Mouse (Mus musculus) urinary bladder, postnatal 10 days (tissue): Measurements from ENCODE around the gene Tmem150b.

Experiments
- DNase-seq: peaks from one replicate; pipeline ENCODE4 v3.0.0; 2022; ENCODE audit warnings: low spot score

Tmem150b gene

DNA sequence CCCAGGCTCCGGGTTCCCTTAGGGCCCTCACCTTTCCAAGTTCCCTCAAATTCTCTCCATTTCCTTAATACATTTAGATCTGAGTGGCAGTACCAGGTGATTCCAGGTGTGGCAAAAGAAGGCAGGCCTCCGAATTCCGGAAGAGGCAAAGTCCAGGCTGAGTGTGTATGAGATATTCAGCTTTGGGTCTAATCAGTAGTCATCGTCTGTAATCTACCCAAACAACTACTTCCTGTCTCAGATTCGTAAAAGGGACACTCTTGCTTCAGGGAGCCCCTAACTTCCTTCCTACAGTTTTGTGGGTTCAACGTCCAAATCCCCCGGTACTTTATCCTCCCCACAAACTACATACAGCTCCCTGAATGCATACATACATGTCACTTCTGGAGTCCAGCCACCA is at the start of gene Tmem150b:
Gene Tmem150b, minus strand, starts transcription at position 81 of the 400 bp plus-strand sequence.
- no peak for DNase-seq

DNA sequence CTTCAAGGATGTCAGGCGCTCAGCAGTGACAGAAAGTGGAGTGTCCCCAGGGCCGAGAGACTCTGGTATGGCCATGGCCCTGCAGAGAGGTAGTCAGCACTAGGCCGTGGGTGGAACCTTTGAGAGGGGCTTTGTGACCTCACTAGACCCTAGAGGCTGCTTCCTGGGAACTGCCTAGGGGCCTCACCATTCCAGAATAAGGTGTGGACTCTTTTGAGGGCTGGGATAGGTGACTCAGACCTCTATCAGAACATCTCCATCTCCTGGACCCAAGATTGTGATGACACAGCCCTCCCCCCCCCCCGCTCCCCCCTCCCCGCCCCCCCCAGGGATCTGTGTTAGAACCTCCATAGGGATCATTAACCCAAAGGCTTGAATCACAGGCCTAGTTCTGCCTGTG is 46.2 kb upstream of the Tmem150b start, which contains the start of gene Fam71e2:
Gene Fam71e2, minus strand, starts transcription at position 101 of the 400 bp plus-strand sequence.
- DNase-seq, result no peak

DNA sequence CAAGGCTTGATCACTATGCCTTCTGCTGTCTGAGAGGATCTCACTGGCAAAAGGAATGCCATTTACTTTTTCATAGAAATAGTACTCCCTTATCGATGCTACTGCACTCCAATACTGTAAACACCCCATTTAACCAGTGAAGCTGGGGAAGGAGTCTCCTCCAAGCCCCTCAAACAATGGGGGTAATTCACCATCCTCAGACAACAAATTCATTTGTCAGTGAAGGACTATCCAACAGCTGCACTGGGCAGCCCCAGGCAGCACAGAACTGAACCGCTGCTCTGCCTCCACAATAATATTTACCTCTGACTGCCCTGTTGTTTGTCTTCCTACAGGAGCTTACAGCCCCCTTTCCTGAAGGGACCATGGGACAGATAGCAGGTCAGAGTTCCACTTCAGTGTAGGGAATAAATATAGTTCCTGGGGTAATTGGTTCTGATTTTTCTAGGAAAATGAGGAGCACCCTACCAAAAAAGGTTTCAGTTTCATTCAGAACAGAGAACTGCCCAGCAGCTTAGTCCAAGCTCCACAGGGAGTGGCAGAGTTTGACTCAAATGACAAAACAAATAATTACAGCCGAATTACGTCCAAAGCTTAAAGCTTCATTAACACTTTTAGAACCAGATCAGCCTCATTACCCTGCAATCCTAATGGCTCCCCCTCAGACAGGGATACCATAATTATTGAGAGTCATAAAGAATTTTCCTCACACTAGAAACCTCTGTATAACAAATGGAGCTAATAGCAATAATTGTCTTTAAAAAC is 40.1 kb upstream of the Tmem150b start:
- DNase-seq, result no peak

DNA sequence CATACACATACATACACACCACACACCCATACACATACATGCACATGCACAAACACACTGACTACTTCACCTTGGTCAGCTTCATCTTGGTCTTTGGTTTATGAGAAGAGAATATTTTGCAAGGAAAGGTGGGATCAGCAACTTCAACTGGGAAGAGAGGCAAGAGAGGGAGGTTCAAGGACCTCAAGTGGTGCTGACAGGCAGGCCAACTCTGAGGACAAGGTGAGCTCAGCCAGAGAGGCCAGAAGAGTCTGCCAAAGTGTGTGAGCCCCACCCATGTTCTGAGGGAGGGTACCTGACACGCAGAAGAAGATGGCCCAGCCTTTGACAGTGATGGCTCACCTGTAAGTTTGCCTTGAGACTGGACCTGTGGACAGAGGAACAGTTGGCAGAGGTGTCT is 34.6 kb upstream of the Tmem150b start:
- no peak for DNase-seq

DNA sequence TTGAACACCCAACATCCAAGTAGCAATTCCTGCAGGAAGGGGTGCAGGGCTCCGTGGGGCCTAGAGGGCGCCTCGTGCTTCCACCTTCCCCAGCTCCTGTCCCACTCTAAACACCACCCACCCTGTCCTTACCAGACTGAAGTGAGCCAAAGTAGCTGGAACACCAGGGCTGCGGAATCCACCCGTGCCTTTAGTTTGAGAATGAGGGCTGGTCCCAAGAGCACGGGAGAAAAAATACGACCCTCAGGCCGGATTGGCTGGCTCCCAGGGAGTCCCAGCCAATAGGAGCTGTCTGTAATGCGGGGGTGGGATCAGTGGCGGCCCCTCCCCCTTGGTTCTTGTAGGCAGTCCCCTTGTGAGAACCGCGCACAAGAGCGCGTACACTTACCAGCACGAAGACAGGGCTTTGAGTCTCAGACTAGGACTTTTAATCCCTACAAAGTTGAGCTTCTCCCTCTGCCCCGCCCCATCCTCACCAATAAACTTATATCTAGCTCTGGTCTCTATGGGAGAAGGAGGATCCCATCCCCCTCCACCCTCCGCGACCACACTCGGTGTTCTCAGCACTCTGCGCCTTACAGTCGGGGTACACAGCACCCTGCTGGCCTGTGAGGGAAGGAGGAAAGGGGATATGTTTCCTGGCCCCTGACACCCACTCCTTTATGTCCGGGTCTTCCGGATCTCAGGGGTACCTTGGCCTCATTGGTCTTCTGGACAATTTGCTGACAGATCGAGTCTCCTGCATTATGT is 27.9 kb upstream of the Tmem150b start, which contains the start of gene Cox6b2:
Gene Cox6b2, minus strand, starts transcription at position 274 of the 750 bp plus-strand sequence.
- DNase-seq, result no peak

DNA sequence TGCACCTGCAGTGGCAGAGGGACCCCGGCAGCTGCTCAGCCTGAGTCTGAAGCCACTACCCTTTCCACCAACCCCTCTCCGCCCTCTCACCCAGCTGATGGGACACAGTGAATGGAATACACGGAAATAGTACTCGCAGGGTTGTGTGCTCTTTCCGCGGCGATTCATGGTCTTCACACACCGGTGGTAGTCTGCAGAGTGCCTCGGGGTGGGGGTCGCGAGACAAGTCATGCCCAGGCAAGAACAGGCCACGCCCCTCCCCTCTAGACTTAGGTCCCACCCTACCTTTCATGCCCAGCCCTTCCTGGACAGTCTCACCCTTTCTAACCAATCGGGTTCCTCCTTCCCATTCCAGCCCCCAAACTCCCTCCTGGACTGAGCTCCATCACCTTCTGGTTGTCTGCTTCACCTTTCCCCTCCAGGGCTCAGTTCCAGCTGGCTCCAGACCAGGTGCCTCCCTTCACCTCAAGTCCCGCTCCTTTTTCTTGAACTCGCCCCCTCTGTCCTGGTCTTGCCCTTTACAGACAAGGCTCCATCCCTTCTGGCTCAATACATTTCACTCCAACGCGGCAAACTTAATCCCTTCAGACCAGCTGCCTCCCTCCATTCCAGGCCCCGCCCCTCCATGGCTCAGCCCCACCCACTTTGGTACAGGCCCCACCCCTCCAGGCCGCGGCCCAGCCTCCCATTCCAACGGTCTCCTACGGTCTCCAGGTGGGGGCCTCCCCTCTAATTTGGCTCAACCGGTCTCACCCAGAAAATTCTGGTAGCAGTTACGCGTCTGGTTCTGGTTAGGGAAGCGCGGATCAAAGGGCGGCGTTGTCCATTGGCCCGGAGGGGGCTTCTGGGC is 27.1 kb upstream of the Tmem150b start:
- DNase-seq, result no peak

DNA sequence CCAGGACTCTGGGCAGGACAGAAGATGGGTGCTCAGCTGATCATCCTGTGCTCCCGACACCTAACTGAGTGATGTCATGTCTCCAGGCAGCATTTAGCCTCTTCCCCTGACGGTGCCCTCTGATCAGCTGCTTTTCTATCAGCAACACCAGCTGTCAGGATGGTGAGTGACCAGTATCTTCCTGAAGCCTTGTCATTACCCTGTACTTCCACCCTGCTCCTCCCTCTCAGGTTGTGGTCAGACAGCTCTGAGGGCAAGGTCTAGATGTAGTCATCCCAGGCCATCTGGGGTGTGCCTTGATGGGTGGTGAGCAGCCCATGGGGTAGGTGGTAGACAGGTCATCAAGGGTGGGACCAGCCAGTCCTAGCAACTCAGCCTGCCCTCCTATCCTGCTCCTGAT is 24.1 kb upstream of the Tmem150b start:
- no peak for DNase-seq

DNA sequence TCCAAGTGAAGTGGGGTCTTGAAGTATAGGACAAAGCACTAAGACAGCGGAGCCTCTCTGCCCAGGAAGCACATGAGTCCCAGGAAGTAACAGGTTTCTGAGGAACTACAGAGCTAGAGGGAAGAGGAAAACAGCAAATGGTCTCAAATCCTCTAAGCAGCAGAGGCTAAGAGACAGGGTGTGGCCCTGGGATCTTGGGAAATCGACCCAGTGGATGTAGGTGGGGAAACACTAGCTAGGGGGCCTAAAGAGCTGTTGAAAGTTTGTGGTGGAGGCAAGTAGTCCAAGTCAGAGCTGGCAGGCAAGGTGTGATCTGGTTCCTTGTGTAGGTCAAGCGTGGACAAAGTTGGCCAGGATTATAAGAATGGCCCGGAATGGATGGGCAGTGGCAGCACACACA is 23.3 kb upstream of the Tmem150b start:
- DNase-seq, result no peak

DNA sequence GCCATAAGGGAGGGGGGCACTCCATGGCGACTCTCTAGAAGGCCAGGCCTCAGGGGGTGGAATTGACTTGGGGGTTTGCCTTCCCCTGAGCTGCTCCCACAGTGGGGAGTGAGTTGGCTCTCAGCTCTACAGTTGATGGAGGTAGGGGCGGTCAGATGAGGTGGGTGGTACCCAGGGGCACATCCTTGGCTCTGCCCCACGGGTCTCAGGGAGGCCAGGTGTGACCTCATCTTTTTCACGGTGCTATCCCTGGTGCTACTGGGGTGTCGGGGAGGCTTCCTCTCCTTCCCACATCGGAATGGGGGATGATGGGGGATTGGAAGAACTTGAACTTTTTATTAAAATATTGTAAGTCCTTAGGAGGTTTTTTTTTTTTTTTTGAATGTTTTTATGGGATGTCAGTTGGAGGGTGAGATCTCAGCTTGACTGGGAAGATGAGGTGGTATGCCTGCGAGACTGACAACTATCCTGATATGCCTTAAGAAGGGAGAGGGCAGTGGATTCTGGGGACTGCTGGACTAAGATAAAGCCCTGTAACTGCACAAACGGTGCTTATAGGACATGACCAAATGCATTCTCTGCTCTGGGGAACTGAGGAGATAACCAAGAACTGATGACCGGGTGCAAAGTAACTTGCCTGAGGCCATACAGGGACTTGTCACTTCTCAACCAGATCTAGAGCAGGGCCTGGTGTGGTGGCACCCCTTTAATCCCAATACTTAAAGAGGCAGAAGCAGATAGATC is 22.3 kb upstream of the Tmem150b start:
- DNase-seq, result no peak

DNA sequence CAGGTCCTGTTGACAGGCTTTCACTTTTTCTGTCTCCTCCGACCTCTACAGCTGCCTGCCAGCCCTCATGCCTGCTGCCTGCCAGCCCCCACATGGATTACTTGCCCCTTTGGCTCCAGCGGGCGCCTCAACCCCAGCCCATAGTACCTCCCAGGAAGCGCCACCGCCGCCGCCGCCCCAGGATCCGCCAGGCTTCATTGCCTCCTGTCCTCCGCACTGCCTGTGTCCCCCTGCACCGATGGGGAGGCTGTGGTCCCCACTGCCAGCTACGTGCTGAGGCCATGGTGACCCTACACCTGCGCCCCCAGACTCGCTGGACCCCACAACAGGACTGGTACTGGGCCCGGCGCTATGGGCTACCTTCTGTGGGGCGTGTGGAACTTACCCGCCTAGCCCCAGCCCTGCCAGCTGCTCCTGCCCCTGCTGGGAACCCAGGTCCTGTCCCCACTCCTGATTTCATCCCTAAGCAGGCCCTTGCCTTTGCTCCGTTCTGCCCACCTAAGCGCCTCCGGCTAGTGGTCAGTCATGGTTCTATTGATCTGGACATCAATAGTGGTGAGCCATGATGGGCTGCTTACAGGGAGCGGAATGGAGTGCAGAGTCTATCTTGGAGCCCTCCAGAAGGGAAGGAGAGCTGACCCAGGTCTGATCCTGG is 21.4 kb upstream of the Tmem150b start:
- DNase-seq, result no peak

DNA sequence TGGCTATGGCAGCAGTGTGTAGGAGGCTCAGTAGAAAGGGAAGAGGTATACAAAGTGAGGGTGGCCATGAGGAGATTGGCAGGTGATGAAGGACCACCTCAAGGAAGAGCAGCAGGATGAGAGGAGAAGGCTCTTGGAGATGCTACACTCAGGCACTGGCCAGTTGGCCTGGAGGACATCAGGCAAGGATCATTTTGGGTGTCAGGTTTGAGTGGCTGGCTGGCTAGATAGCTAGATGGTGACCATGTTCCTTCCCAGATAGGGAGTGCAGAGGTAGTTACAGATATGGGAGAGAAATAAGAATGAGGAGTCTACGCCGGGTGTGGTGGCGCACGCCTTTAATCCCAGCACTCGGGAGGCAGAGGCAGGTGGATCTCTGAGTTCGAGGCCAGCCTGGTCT is 19.8 kb upstream of the Tmem150b start:
- DNase-seq, result no peak

DNA sequence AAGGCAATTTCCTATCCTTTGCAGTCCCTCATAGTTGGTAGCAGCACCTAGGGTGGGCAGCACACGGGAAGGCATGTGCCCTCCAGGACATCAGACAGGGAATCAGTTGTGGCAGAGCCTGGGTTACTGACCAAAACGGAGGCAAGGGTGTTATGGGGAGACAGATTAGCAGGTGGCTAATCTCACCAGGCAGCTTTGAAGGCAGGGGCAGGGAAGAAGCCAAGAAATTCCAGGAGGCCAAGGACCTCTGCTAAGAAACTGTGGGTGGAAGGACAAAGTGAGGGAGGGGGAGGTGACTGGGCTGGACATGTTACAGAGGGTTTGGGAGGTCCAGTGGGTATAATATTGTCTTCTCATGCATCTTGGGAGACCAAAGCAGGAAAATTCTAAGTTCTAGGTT is 18.3 kb upstream of the Tmem150b start:
- DNase-seq, result no peak

DNA sequence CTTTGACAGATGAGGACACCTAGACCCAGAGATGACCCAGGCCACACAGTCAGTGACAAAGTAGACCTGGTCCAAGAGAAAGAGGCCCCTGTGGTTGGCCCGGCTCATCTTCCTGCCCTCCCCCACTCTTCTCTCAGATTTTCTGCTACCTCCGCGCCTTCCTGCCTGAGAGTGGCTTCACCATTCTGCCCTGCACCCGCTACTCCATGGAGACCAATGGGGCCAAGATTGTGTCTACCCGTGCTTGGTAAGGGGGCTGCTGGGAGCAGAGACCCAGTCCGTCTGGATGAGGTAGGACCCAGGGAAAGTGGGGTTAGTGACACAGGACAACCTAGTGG is 17.4 kb upstream of the Tmem150b start:
- no peak for DNase-seq

DNA sequence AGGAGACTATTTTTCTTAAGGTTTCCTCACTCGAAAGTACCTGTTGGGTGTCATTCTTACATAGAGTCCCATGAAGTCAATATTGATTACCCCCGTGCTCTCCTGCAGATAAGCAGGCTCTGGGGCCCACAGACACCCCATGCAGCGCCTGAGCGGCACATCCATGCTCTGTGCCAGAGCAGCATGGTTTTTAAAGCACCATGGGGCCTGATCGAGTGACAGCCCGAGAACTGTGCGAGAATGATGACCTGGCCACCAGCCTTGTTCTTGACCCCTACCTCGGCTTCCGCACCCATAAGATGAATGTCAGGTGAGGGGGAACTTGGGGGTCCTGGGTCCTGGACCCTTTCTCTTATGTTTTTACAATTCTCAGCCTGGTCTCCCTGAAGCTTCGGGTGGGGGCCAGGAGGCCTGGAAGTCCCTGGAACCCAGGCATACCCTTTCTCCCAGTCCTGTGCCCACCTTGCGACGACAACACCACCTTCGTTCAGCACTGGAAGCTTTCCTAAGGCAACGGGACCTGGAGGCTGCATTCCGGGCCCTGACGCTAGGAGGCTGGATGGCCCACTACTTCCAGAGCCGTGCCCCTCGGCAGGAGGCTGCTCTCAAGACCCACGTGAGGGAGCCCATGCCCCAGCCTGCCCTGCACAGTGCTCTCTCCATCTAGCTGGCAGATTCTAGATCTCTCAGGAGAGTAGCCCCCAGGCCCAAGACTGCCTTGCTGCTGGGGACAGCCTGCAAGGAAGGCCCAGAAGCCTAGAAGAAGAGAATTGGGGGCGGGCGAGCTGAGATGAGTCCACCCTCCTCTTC is 16.8 kb upstream of the Tmem150b start:
- DNase-seq, result no peak

DNA sequence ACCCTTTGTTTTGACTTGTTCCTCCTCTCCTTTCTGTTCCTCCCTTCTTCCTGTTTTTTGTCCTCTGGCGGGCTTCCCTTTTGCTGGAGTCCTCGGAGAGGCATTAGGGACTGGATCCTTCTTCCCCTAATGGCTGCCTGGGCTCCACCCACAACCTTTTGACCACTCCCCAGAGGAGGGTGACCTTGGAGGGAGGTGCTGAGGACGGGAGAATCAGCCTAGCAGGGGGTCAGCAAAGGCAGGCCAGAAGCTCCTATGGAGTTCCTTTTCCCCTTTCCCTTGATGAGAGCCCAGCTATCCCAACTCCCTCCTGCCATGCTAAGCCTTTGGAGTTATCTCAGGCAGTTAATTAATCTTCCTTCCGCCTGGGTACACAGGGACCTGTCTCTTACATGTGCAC is 16.1 kb upstream of the Tmem150b start:
- DNase-seq, result no peak

DNA sequence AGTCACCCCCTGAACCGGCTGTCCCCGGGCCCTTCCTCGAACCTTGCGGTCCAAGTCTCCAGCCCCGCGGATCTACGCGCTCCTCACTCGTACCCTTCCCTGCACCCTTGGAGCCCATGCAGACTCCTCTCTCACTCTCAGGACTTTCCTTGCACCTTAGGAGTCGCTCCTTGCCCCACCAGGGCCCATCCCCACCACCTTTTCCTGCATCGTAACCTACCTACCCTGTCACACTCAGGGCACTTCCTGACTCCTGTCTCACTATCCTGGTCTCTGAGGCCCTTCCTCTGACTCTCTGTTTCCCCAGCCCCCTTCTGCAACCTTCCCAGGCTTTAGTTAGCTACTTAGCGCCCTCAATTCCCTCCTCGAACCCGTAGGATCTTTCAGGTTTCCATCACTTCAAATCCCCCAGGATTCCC is 15.3 kb upstream of the Tmem150b start:
- DNase-seq, result no peak

DNA sequence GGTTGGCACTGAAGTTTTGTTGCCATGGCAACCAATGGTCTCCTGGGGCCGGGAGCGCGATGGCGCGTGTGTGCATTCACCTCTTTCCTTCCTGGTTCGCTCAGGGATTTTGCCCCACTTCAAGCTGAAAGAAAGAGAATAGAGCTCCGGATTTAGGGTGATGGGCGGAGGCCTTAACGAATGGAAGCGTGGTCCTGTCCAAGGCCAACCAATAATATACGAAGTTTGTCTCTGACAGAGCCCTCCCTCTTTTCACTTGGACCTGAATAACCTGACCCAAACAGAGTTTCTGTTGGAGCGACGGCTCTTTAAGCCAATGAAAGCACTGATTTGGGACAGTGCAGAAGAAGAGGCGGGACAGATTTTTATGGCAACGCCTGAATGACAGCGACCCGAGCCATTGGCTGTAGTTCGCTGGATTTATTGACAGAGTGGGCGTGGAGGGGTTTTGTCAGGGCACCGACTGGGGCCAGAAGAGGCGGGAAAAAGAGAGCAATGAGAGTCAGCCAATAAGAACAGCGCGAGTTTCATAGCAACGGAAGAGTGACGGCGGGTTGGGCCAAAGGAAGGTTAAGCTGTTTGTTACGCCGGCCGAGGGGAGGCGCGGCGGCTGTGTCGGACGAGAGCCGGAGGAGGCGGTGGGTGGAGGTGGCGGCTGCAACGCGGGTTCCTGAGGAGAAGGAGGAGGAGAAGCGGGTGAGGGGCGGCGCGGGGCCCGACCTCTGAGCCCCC is 14.7 kb upstream of the Tmem150b start, which contains the start of gene Kmt5c:
Gene Kmt5c, plus strand, starts transcription at position 572 of the 732 bp plus-strand sequence.
- DNase-seq, result peak; percentile 94

DNA sequence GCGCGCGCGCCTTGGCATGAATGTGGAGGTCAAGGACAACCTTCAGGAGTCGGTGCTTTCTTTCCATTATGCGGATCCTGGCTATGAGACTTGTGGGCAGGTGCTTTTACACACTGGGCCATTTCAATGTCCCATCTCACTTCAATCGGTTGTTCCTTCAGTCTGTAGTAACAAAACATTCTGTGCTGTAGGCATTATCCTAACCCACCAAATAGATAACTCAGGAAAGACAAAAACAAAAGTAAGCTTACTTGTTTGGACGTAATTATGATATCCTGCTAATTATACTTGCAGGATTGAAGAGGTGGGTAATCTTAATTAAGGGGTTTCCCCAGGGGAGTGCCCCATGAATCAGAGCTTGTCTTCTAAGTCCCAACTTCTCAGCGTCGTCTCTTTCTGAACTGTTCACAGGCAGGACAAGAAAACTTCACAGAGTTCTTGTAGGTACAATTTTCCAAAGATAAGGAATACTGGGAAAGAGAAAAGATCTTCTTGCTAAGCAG is 14.0 kb upstream of the Tmem150b start:
- no peak for DNase-seq

DNA sequence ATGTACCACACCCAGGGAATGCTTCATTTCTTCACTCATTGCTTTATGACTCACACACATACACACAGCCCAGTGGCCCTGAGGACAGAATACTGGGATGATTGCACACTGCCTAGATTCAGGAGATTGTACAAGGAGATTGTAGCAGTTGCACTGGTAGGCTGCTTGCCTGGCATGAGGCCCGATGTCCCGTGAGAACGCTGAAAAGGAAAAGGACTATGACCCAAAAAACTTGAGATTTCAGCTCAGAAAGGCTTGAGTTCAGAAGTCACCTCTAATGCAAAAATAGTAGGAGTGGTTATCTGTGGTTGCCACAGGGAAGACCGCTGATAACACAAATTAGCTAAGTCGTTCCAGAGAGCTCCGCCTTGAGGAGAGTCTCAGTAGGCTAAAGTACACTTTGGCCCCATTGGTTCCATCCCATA is 7.9 kb upstream of the Tmem150b start:
- no peak for DNase-seq
